Mouse (Mus musculus): ENCODE results near the gene Golt1b. TPM values are rescaled to one million over a fixed set of nuclear protein-coding genes. Genes with fewer than 3 reads are reported as not detected.

The Golt1b gene
- polyA plus RNA-seq, 1 experiment from 2014 or later: 107 TPM

- Histone ChIP-seq H3K9me3 (ENCODE audit: low read depth, low read length) (no peaks in the 10 kb centered on the region), H3K36me3 (ENCODE audit: insufficient read depth) (no peaks in the 10 kb centered on the region), H3K9ac (no peak overlapping the region), H3K4me3 (ENCODE audit: low read depth, low read length) (no peak overlapping the region), H3K4me2 (no peak overlapping the region), H3K27ac (ENCODE audit: low read depth) (no peak overlapping the region), H3K4me1 (ENCODE audit: insufficient read depth) (no peaks in the 10 kb centered on the region), H3K27me3 (ENCODE audit: insufficient read depth, low read length) (peaks cover 25% of the 10 kb centered on the region)
- DNase-seq: no peak
- no peak for ATAC-seq (ENCODE audit: insufficient read depth)
- WGBS: 17% methylated on average over 1 of the region's 1 CpGs
- no peak for TF ChIP-seq CTCF (IDR thresholded peaks at IDR 0.05; ENCODE audit: low read depth)
Measured at GRCm38 (mm10) chr6:142411140-142411539, 24.1 kb downstream of the Golt1b start.

GRCm38 (mm10) chr6:142412906-142413491 is 26.0 kb downstream of the Golt1b start, which contains the start of gene Spx:
Gene Spx, plus strand, starts transcription at chr6:142413441.
- H3K4me2 ChIP-seq: no peak within 1 kb of the TSS; the same call in 1 of the 2 replicates
- no peak for TF ChIP-seq CTCF (IDR thresholded peaks at IDR 0.05; ENCODE audit: low read depth)
- H3K27me3 ChIP-seq (ENCODE audit: insufficient read depth, low read length): peaks cover 25% of the 10 kb centered on the region
- ATAC-seq (ENCODE audit: insufficient read depth) (no peak), DNase-seq (no peak)
- H3K27ac ChIP-seq (ENCODE audit: low read depth): peak within 1 kb of the TSS; percentile 5; the same call in 1 of the 2 replicates
- 44% methylated on average over 11 of the region's 11 CpGs for WGBS
- no peaks in the 10 kb centered on the region for H3K36me3 ChIP-seq (ENCODE audit: insufficient read depth)
- H3K9ac ChIP-seq: no peak within 1 kb of the TSS
- H3K4me3 ChIP-seq (ENCODE audit: low read depth, low read length): no peak within 1 kb of the TSS; the same call in 1 of the 2 replicates
- no peaks in the 10 kb centered on the region for H3K4me1 ChIP-seq (ENCODE audit: insufficient read depth)
- H3K9me3 ChIP-seq (ENCODE audit: low read depth, low read length): no peaks in the 10 kb centered on the region

GRCm38 (mm10) chr6:142413845-142414244 is 26.8 kb downstream of the Golt1b start:
- Histone ChIP-seq H3K4me2 (no peak overlapping the region), H3K4me3 (ENCODE audit: low read depth, low read length) (no peak overlapping the region), H3K4me1 (ENCODE audit: insufficient read depth) (no peaks in the 10 kb centered on the region), H3K9me3 (ENCODE audit: low read depth, low read length) (no peaks in the 10 kb centered on the region), H3K36me3 (ENCODE audit: insufficient read depth) (no peaks in the 10 kb centered on the region), H3K27ac (ENCODE audit: low read depth) (no peak overlapping the region), H3K9ac (no peak overlapping the region), H3K27me3 (ENCODE audit: insufficient read depth, low read length) (peaks cover 25% of the 10 kb centered on the region)
- DNase-seq (no peak), ATAC-seq (ENCODE audit: insufficient read depth) (no peak)
- WGBS: 11% methylated on average over 12 of the region's 12 CpGs
- TF ChIP-seq CTCF (IDR thresholded peaks at IDR 0.05; ENCODE audit: low read depth): no peak

- H3K4me2 ChIP-seq: peak overlapping the region; percentile 56
- no peaks in the 10 kb centered on the region for H3K36me3 ChIP-seq (ENCODE audit: insufficient read depth)
- DNase-seq (no peak), ATAC-seq (ENCODE audit: insufficient read depth) (peak; percentile 52; the same call in 1 of the 2 replicates)
- H3K27me3 ChIP-seq (ENCODE audit: insufficient read depth, low read length): peaks cover 25% of the 10 kb centered on the region
- no peak overlapping the region for H3K9ac ChIP-seq
- no peak for TF ChIP-seq CTCF (IDR thresholded peaks at IDR 0.05; ENCODE audit: low read depth)
- H3K4me3 ChIP-seq (ENCODE audit: low read depth, low read length): peak overlapping the region; percentile 22
- H3K4me1 ChIP-seq (ENCODE audit: insufficient read depth): no peaks in the 10 kb centered on the region
- no peaks in the 10 kb centered on the region for H3K9me3 ChIP-seq (ENCODE audit: low read depth, low read length)
- no peak overlapping the region for H3K27ac ChIP-seq (ENCODE audit: low read depth)
- WGBS: under 1% methylated on average over 24 of the region's 24 CpGs
Measured at GRCm38 (mm10) chr6:142414597-142414996, 27.6 kb downstream of the Golt1b start.

GRCm38 (mm10) chr6:142424976-142425375 is 38.0 kb downstream of the Golt1b start:
- DNase-seq (no peak), ATAC-seq (ENCODE audit: insufficient read depth) (no peak)
- Histone ChIP-seq H3K4me1 (ENCODE audit: insufficient read depth) (no peaks in the 10 kb centered on the region), H3K27me3 (ENCODE audit: insufficient read depth, low read length) (no peaks in the 10 kb centered on the region), H3K36me3 (ENCODE audit: insufficient read depth) (no peaks in the 10 kb centered on the region), H3K9ac (no peak overlapping the region), H3K27ac (ENCODE audit: low read depth) (no peak overlapping the region), H3K9me3 (ENCODE audit: low read depth, low read length) (no peaks in the 10 kb centered on the region), H3K4me2 (no peak overlapping the region), H3K4me3 (ENCODE audit: low read depth, low read length) (no peak overlapping the region)
- WGBS: 74% methylated on average over 7 of the region's 7 CpGs
- no peak for TF ChIP-seq CTCF (IDR thresholded peaks at IDR 0.05; ENCODE audit: low read depth)

- H3K4me2 ChIP-seq: no peak overlapping the region
- no peak for ATAC-seq (ENCODE audit: insufficient read depth)
- no peaks in the 10 kb centered on the region for H3K36me3 ChIP-seq (ENCODE audit: insufficient read depth)
- no peak for TF ChIP-seq CTCF (IDR thresholded peaks at IDR 0.05; ENCODE audit: low read depth)
- DNase-seq: no peak
- no peak overlapping the region for H3K4me3 ChIP-seq (ENCODE audit: low read depth, low read length)
- H3K27ac ChIP-seq (ENCODE audit: low read depth): no peak overlapping the region
- no peaks in the 10 kb centered on the region for H3K9me3 ChIP-seq (ENCODE audit: low read depth, low read length)
- no peak overlapping the region for H3K9ac ChIP-seq
- no peaks in the 10 kb centered on the region for H3K27me3 ChIP-seq (ENCODE audit: insufficient read depth, low read length)
- H3K4me1 ChIP-seq (ENCODE audit: insufficient read depth): no peaks in the 10 kb centered on the region
Measured at GRCm38 (mm10) chr6:142429072-142429471, 42.1 kb downstream of the Golt1b start.

- ATAC-seq (ENCODE audit: insufficient read depth) (no peak), DNase-seq (no peak)
- H3K27ac ChIP-seq (ENCODE audit: low read depth): no peak overlapping the region
- H3K9me3 ChIP-seq (ENCODE audit: low read depth, low read length): no peaks in the 10 kb centered on the region
- WGBS: 52% methylated on average over 12 of the region's 12 CpGs
- H3K4me2 ChIP-seq: no peak overlapping the region
- no peak overlapping the region for H3K4me3 ChIP-seq (ENCODE audit: low read depth, low read length)
- H3K36me3 ChIP-seq (ENCODE audit: insufficient read depth): no peaks in the 10 kb centered on the region
- H3K4me1 ChIP-seq (ENCODE audit: insufficient read depth): no peaks in the 10 kb centered on the region
- H3K27me3 ChIP-seq (ENCODE audit: insufficient read depth, low read length): no peaks in the 10 kb centered on the region
- TF ChIP-seq CTCF (IDR thresholded peaks at IDR 0.05; ENCODE audit: low read depth): no peak
- H3K9ac ChIP-seq: no peak overlapping the region
Measured at GRCm38 (mm10) chr6:142451381-142451780, 64.4 kb downstream of the Golt1b start.
